Mouse (Mus musculus) cerebellum, adult 2 months (tissue): Measurements from ENCODE around the gene 4933414I15Rik. TPM values are rescaled to one million over a fixed set of nuclear protein-coding genes. Genes with fewer than 3 reads are reported as not detected.

Source experiments
- DNase-seq, 2 experiments: peaks; one replicate each; pipeline ENCODE4 v3.0.0; 2021
- H3K27ac ChIP-seq: fragments of 200-500 bp; 2 replicates; pipeline ENCODE4 v1.5.1; 2012; ENCODE audit warnings: low read length, control low read depth, inconsistent platforms; ENCODE audit not compliant: insufficient read depth
- H3K27me3 ChIP-seq: fragments of 200-500 bp; 2 replicates; pipeline ENCODE4 v1.6.1; 2012; ENCODE audit warnings: inconsistent platforms, mild to moderate bottlenecking, low read length, moderate library complexity; ENCODE audit not compliant: control insufficient read depth, insufficient read depth
- H3K4me1 ChIP-seq: fragments of 200-500 bp; 2 replicates; pipeline ENCODE4 v1.6.1; 2011; ENCODE audit warnings: low read length; ENCODE audit not compliant: control insufficient read depth, insufficient read depth
- H3K4me3 ChIP-seq: fragments of 200-500 bp; replicated peaks from 2 replicates; pipeline ENCODE3; 2011; ENCODE audit warnings: mild to moderate bottlenecking, low read depth, low read length, control low read depth; ENCODE audit not compliant: insufficient read depth
- CTCF ChIP-seq: fragments of 200-500 bp; IDR thresholded peaks from 2 replicates; pipeline ENCODE4 v1.5.1; 2011; ENCODE audit warnings: low read depth, mild to moderate bottlenecking, control low read depth, low read length, moderate library complexity, borderline replicate concordance; ENCODE audit not compliant: insufficient read depth
- POLR2A ChIP-seq: fragments of 200-500 bp; IDR thresholded peaks from 2 replicates; pipeline ENCODE4 v1.6.1; 2011; ENCODE audit warnings: low read length, control low read depth, borderline replicate concordance; ENCODE audit not compliant: insufficient read depth
- WGBS: fragments of 180-500 bp; shearing (Covaris S2); methylation state at CpG from one replicate; pipeline ENCODE4 v1.1.7; 2018; 5-methylcytosine and 5-hydroxymethylcytosine counted together
- polyA plus RNA-seq: library from polyadenylated mRNA; depleted of rRNA; stranded (reverse); fragments of >200 nt; gene quantifications from 2 replicates; pipeline ENCODE4 v1.2.3, GENCODE M21; 2012; rRNA removed

Gene 4933414I15Rik
- polyA plus RNA-seq, 1 experiment: not detected

DNA sequence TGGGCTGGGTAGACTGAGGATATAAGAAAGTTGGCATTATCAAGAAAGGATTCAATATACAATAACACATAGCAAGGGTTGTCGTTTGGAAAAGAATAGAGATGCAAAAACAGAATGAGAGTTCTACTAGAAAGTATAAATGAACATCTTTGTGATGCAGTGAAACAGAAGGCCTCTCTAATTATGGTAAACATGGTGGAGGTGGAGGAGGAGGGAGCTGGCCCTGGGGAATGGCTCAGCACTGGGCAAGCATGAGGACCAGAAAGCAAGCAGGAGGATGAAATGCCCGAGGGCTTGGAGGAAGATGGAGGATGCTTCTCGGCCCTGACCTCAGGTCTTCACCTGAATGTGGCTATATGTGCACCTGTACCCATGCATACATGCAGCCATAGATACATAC is 29.1 kb downstream of the 4933414I15Rik start:
- no peak overlapping the region for H3K27ac ChIP-seq
- H3K4me1 ChIP-seq: no peaks in the 10 kb centered on the region
- 95% methylated on average over 3 of the region's 3 CpGs for WGBS
- DNase-seq: no peak
- no peak overlapping the region for H3K4me3 ChIP-seq
- no peaks in the 10 kb centered on the region for H3K27me3 ChIP-seq
- no peak for TF ChIP-seq POLR2A
- TF ChIP-seq CTCF: no peak

GRCm38 (mm10) chr11:50913301-50913700 is 30.3 kb downstream of the 4933414I15Rik start:
- Histone ChIP-seq H3K27me3 (no peaks in the 10 kb centered on the region), H3K27ac (no peak overlapping the region), H3K4me1 (no peaks in the 10 kb centered on the region), H3K4me3 (no peak overlapping the region)
- no peak for DNase-seq
- 88% methylated on average over 1 of the region's 1 CpGs for WGBS
- TF ChIP-seq POLR2A (no peak), CTCF (no peak)

DNA sequence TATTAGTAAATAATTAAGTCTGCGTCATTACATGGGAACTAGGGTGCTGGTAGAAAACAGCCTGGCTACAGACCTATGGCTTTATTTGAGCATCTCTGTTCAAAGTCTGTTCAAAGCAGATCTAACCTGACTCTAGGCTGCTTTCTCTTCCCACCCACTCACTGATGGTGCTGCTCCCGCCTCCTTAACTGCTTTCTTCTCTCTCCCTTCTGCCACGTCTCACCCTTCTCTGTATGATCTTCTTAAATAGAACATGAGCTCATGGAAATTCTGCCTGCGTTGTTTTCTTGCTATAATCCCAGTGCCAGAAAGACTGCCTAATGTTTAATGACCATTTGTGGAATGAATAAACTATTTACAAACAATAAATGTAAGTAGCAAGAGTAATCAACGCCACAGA is 35.4 kb downstream of the 4933414I15Rik start:
- DNase-seq: no peak
- Histone ChIP-seq H3K4me3 (no peak overlapping the region), H3K4me1 (no peaks in the 10 kb centered on the region), H3K27me3 (no peaks in the 10 kb centered on the region), H3K27ac (no peak overlapping the region)
- no peak for TF ChIP-seq POLR2A
- WGBS: 94% methylated on average over 5 of the region's 5 CpGs

- TF ChIP-seq CTCF: no peak
- TF ChIP-seq POLR2A: no peak
- no peak for DNase-seq
- Histone ChIP-seq H3K4me3 (no peak overlapping the region), H3K4me1 (no peaks in the 10 kb centered on the region), H3K27ac (no peak overlapping the region), H3K27me3 (no peaks in the 10 kb centered on the region)
- WGBS: 89% methylated on average over 1 of the region's 1 CpGs
Observed at GRCm38 (mm10) chr11:50897359-50897758, 46.2 kb downstream of the 4933414I15Rik start.

- DNase-seq: no peak
- TF ChIP-seq CTCF (no peak), POLR2A (no peak)
- whole genome bisulfite sequencing: 51% methylated on average over 2 of the region's 2 CpGs
- peaks cover 3% of the 10 kb centered on the region; the same call in 1 of the 2 replicates for H3K4me1 ChIP-seq
- H3K27me3 ChIP-seq: no peaks in the 10 kb centered on the region
- no peak overlapping the region for H3K4me3 ChIP-seq
- no peak overlapping the region for H3K27ac ChIP-seq
Observed at GRCm38 (mm10) chr11:50892441-50892840, 51.1 kb downstream of the 4933414I15Rik start.

Other genes starting within 250 kb of the 4933414I15Rik start
- gene Zfp354c, start 116.0 kb downstream of the 4933414I15Rik start, polyA plus RNA-seq: 18.1 and 18.5 TPM in 2 replicates
- gene Zfp879, start 102.2 kb downstream of the 4933414I15Rik start, polyA plus RNA-seq: 1.5 and 1.7 TPM in 2 replicates
- not detected in 2 replicates for gene Grm6, start 93.1 kb downstream of the 4933414I15Rik start, polyA plus RNA-seq
- gene Zfp454, start 56.1 kb downstream of the 4933414I15Rik start, polyA plus RNA-seq: 7.1 TPM in 2 replicates
- gene Zfp2, start 27.6 kb downstream of the 4933414I15Rik start, polyA plus RNA-seq: 18.8 and 19.2 TPM in 2 replicates
- 3.5 and 3.6 TPM in 2 replicates for gene Zfp354b, start 12.1 kb downstream of the 4933414I15Rik start, polyA plus RNA-seq
- gene Prop1, start 10.0 kb upstream of the 4933414I15Rik start, polyA plus RNA-seq: not detected in 2 replicates
- not detected in 2 replicates for gene Olfr1378, start 22.8 kb upstream of the 4933414I15Rik start, polyA plus RNA-seq
- gene Olfr1377, start 38.2 kb upstream of the 4933414I15Rik start, polyA plus RNA-seq: not detected in 2 replicates
- not detected in 2 replicates for gene Olfr51, start 59.8 kb upstream of the 4933414I15Rik start, polyA plus RNA-seq
- gene Olfr54, start 70.5 kb upstream of the 4933414I15Rik start, polyA plus RNA-seq: not detected in 2 replicates
- gene Olfr1375, start 104.3 kb upstream of the 4933414I15Rik start, polyA plus RNA-seq: not detected in 2 replicates
- 10.6 and 11.1 TPM in 2 replicates for gene Zfp354a, start 115.5 kb upstream of the 4933414I15Rik start, polyA plus RNA-seq